Mouse (Mus musculus): ENCODE data around the gene Zfp963.

DNA sequence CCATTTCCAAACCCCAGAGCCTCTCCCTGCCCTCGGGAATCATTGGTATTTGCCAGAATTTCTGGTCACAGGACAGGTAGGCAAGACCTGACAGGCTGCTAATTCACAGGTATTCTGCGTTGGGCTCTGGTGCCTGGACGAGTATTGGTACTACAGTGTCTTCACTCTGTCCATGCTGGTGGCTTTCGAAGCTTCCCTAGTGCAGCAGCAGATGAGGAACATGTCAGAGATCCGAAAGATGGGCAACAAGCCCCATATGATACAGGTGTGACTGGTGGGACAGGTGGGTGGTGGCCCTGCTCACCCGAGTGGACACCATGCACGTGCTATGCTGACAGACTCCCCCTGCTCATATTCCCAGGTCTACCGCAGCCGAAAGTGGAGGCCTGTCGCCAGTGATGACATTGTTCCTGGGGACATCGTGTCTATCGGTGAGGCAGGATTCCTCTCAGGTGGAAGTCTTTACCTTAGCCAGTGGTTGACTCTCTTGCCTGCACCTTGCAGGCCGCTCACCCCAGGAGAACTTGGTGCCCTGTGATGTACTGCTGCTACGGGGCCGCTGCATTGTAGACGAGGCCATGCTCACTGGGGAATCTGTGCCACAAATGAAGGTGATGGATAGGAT is 47.1 kb upstream of the Zfp963 start:
- TF ChIP-seq CTCF (IDR thresholded peaks at IDR 0.05; ENCODE audit: extremely low read depth, insufficient read depth, insufficient read length, insufficient replicate concordance): no peak
- TF ChIP-seq POLR2A (IDR thresholded peaks at IDR 0.05; ENCODE audit: low read depth, low read length): no peak

Measured in spleen, adult 2 months (tissue).